Mouse (Mus musculus): ENCODE results near the gene Supt6.
"Not testable (repeated sequence)": the region's sequence is repeated elsewhere in the genome, so short reads cannot be mapped to it uniquely, and the experiment has no call there.

GRCm38 (mm10) chr11:78276169-78276568, 30.4 kb upstream of the Supt6 start:
- TF ChIP-seq GABPA (IDR thresholded peaks at IDR 0.05; ENCODE audit: insufficient replicate concordance, low read depth, low read length); MAFK (IDR thresholded peaks at IDR 0.05; ENCODE audit: insufficient replicate concordance, low read length); JUND (conservative IDR thresholded peaks at IDR 0.05; ENCODE audit: low read depth, low read length); POLR2A (IDR thresholded peaks at IDR 0.05; ENCODE audit: low read depth, low read length); KAT2A (IDR thresholded peaks at IDR 0.05; ENCODE audit: insufficient replicate concordance, low read length); NELFE (IDR thresholded peaks at IDR 0.05; ENCODE audit: low read depth, low read length); BHLHE40 (IDR thresholded peaks at IDR 0.05; ENCODE audit: low read depth, low read length); ELF1 (IDR thresholded peaks at IDR 0.05; ENCODE audit: low read depth, low read length); ZC3H11A (IDR thresholded peaks at IDR 0.05; ENCODE audit: low read depth, low read length): not testable (repeated sequence)
- peak in 1 of 2 experiments; percentile 53; a peak in 2 of 4 replicates for TF ChIP-seq CTCF (conservative IDR thresholded peaks at IDR 0.05 in 1 of 2, IDR thresholded peaks at IDR 0.05 in 1 of 2; ENCODE audit: low read depth in 2 of 2, low read length in 2 of 2)

Data from CH12.LX (cell line).